Mouse (Mus musculus): ENCODE data around the gene Slc8a1. TPM values are rescaled to one million over a fixed set of nuclear protein-coding genes. Genes with fewer than 3 reads are reported as not detected.

Gene Slc8a1
- total RNA-seq, 1 experiment, result 0.71 TPM

GRCm38 (mm10) chr17:81386118-81386517, 352.1 kb downstream of the Slc8a1 start:
- Histone ChIP-seq H3K4me1 (ENCODE audit: control insufficient read depth in 2 of 2, insufficient read depth in 2 of 2, low read length in 2 of 2, poor library complexity in 1 of 2) (no peaks in the 10 kb centered on the region), H3K9ac (ENCODE audit: insufficient read depth, low read depth, low read length, poor library complexity, severe bottlenecking) (no peak overlapping the region), H3K36me3 (ENCODE audit: control insufficient read depth, insufficient read depth, low read length, poor library complexity, severe bottlenecking) (no peaks in the 10 kb centered on the region), H3K9me3 (ENCODE audit: control insufficient read depth, insufficient read depth, low read depth, low read length) (no peaks in the 10 kb centered on the region), H3K27ac (ENCODE audit: insufficient read depth, low read depth, low read length, poor library complexity, severe bottlenecking) (no peak overlapping the region), H3K4me3 (ENCODE audit: insufficient read depth in 1 of 2, low read depth in 1 of 2, low read length in 2 of 2, poor library complexity in 1 of 2, severe bottlenecking in 1 of 2) (no peak overlapping the region)
- TF ChIP-seq ZNF384 (IDR thresholded peaks at IDR 0.05; ENCODE audit: low read depth, low read length) (no peak), HCFC1 (IDR thresholded peaks at IDR 0.05; ENCODE audit: borderline replicate concordance, insufficient read depth, low read length) (no peak), ZC3H11A (IDR thresholded peaks at IDR 0.05; ENCODE audit: borderline replicate concordance, low read depth, low read length) (no peak), CHD2 (IDR thresholded peaks at IDR 0.05; ENCODE audit: low read depth, low read length) (no peak), MAFK (IDR thresholded peaks at IDR 0.05; ENCODE audit: insufficient read depth, low read depth, low read length) (no peak)
- in situ Hi-C loops (cut with MboI; ENCODE audit: low sequenced_read_pairs in 2 of 2, unreplicated experiment in 2 of 2), result no loop called here
- no peak for DNase-seq (ENCODE audit: low read depth, low spot score)

- H3K27ac ChIP-seq (ENCODE audit: insufficient read depth, low read depth, low read length, poor library complexity, severe bottlenecking), result no peak overlapping the region
- H3K9ac ChIP-seq (ENCODE audit: insufficient read depth, low read depth, low read length, poor library complexity, severe bottlenecking), result no peak overlapping the region
- H3K4me1 ChIP-seq (ENCODE audit: control insufficient read depth in 2 of 2, insufficient read depth in 2 of 2, low read length in 2 of 2, poor library complexity in 1 of 2), result no peaks in the 10 kb centered on the region
- in situ Hi-C loops (cut with MboI; ENCODE audit: low sequenced_read_pairs in 2 of 2, unreplicated experiment in 2 of 2), result no loop called here
- H3K9me3 ChIP-seq (ENCODE audit: control insufficient read depth, insufficient read depth, low read depth, low read length), result no peaks in the 10 kb centered on the region
- H3K4me3 ChIP-seq (ENCODE audit: insufficient read depth in 1 of 2, low read depth in 1 of 2, low read length in 2 of 2, poor library complexity in 1 of 2, severe bottlenecking in 1 of 2), result no peak overlapping the region
- TF ChIP-seq CHD2 (IDR thresholded peaks at IDR 0.05; ENCODE audit: low read depth, low read length) (no peak), HCFC1 (IDR thresholded peaks at IDR 0.05; ENCODE audit: borderline replicate concordance, insufficient read depth, low read length) (no peak), MAFK (IDR thresholded peaks at IDR 0.05; ENCODE audit: insufficient read depth, low read depth, low read length) (no peak), ZNF384 (IDR thresholded peaks at IDR 0.05; ENCODE audit: low read depth, low read length) (no peak), ZC3H11A (IDR thresholded peaks at IDR 0.05; ENCODE audit: borderline replicate concordance, low read depth, low read length) (no peak)
- no peaks in the 10 kb centered on the region for H3K36me3 ChIP-seq (ENCODE audit: control insufficient read depth, insufficient read depth, low read length, poor library complexity, severe bottlenecking)
- no peak for DNase-seq (ENCODE audit: low read depth, low spot score)
These were observed 352.7 kb downstream of the Slc8a1 start for GRCm38 (mm10) chr17:81385476-81385875.

GRCm38 (mm10) chr17:81383461-81383860, 354.7 kb downstream of the Slc8a1 start:
- in situ Hi-C loops (cut with MboI; ENCODE audit: low sequenced_read_pairs in 2 of 2, unreplicated experiment in 2 of 2), result no loop called here
- no peak for TF ChIP-seq ZNF384 (IDR thresholded peaks at IDR 0.05; ENCODE audit: low read depth, low read length)
- TF ChIP-seq MAFK (IDR thresholded peaks at IDR 0.05; ENCODE audit: insufficient read depth, low read depth, low read length), result no peak
- no peak for TF ChIP-seq CHD2 (IDR thresholded peaks at IDR 0.05; ENCODE audit: low read depth, low read length)
- no peak for TF ChIP-seq ZC3H11A (IDR thresholded peaks at IDR 0.05; ENCODE audit: borderline replicate concordance, low read depth, low read length)
- TF ChIP-seq HCFC1 (IDR thresholded peaks at IDR 0.05; ENCODE audit: borderline replicate concordance, insufficient read depth, low read length), result no peak
- H3K9me3 ChIP-seq (ENCODE audit: control insufficient read depth, insufficient read depth, low read depth, low read length), result no peaks in the 10 kb centered on the region
- H3K4me3 ChIP-seq (ENCODE audit: insufficient read depth in 1 of 2, low read depth in 1 of 2, low read length in 2 of 2, poor library complexity in 1 of 2, severe bottlenecking in 1 of 2), result no peak overlapping the region
- H3K4me1 ChIP-seq (ENCODE audit: control insufficient read depth in 2 of 2, insufficient read depth in 2 of 2, low read length in 2 of 2, poor library complexity in 1 of 2), result no peaks in the 10 kb centered on the region
- H3K27ac ChIP-seq (ENCODE audit: insufficient read depth, low read depth, low read length, poor library complexity, severe bottlenecking), result no peak overlapping the region
- H3K9ac ChIP-seq (ENCODE audit: insufficient read depth, low read depth, low read length, poor library complexity, severe bottlenecking), result no peak overlapping the region
- H3K36me3 ChIP-seq (ENCODE audit: control insufficient read depth, insufficient read depth, low read length, poor library complexity, severe bottlenecking), result no peaks in the 10 kb centered on the region
- no peak for DNase-seq (ENCODE audit: low read depth, low spot score)

GRCm38 (mm10) chr17:81378436-81378835, 359.7 kb downstream of the Slc8a1 start:
- Histone ChIP-seq H3K36me3 (ENCODE audit: control insufficient read depth, insufficient read depth, low read length, poor library complexity, severe bottlenecking) (no peaks in the 10 kb centered on the region), H3K4me3 (ENCODE audit: insufficient read depth in 1 of 2, low read depth in 1 of 2, low read length in 2 of 2, poor library complexity in 1 of 2, severe bottlenecking in 1 of 2) (no peak overlapping the region), H3K9ac (ENCODE audit: insufficient read depth, low read depth, low read length, poor library complexity, severe bottlenecking) (no peak overlapping the region), H3K9me3 (ENCODE audit: control insufficient read depth, insufficient read depth, low read depth, low read length) (no peaks in the 10 kb centered on the region), H3K4me1 (ENCODE audit: control insufficient read depth in 2 of 2, insufficient read depth in 2 of 2, low read length in 2 of 2, poor library complexity in 1 of 2) (no peaks in the 10 kb centered on the region), H3K27ac (ENCODE audit: insufficient read depth, low read depth, low read length, poor library complexity, severe bottlenecking) (no peak overlapping the region)
- in situ Hi-C loops (cut with MboI; ENCODE audit: low sequenced_read_pairs in 2 of 2, unreplicated experiment in 2 of 2), result no loop called here
- TF ChIP-seq MAFK (IDR thresholded peaks at IDR 0.05; ENCODE audit: insufficient read depth, low read depth, low read length) (no peak), HCFC1 (IDR thresholded peaks at IDR 0.05; ENCODE audit: borderline replicate concordance, insufficient read depth, low read length) (no peak), CHD2 (IDR thresholded peaks at IDR 0.05; ENCODE audit: low read depth, low read length) (no peak), ZC3H11A (IDR thresholded peaks at IDR 0.05; ENCODE audit: borderline replicate concordance, low read depth, low read length) (no peak), ZNF384 (IDR thresholded peaks at IDR 0.05; ENCODE audit: low read depth, low read length) (no peak)
- no peak for DNase-seq (ENCODE audit: low read depth, low spot score)

Measured in ES-E14 (cell line).